Mouse (Mus musculus) lung, adult 2 months (tissue): ENCODE data around the gene Nkain2.

Source experiments
- CTCF ChIP-seq: fragments of 200-500 bp; IDR thresholded peaks from 2 replicates; pipeline ENCODE4 v1.5.1; 2011; ENCODE audit warnings: mild to moderate bottlenecking, low read length, control low read depth; ENCODE audit not compliant: insufficient read depth
- POLR2A ChIP-seq: fragments of 200-500 bp; IDR thresholded peaks from 2 replicates; pipeline ENCODE4 v1.6.1; 2011; ENCODE audit warnings: low read depth, mild to moderate bottlenecking, control low read depth, low read length, borderline replicate concordance; ENCODE audit errors: extremely low read depth

- TF ChIP-seq CTCF (no peak), POLR2A (no peak)
These were observed 1162.2 kb downstream of the Nkain2 start for GRCm38 (mm10) chr10:31728036-31728435.
